Mouse (Mus musculus) hindbrain, embryonic 14.5 days (tissue): ENCODE results near the gene Rsrp1. TPM values are rescaled to one million over a fixed set of nuclear protein-coding genes. Genes with fewer than 3 reads are reported as not detected.

ENCODE experiments used
- ATAC-seq: fragments of 200-750 bp; cut with Nextera tagmentation; 2 replicates; pipeline ENCODE4 v1.8.0; 2017; ENCODE audit warnings: moderate number of reproducible peaks, mild to moderate bottlenecking, moderate TSS enrichment, moderate library complexity; ENCODE audit not compliant: low FRiP score
- DNase-seq: peaks from one replicate; pipeline ENCODE4 v3.0.0-alpha.2; 2015; ENCODE audit warnings: low spot score
- H3K27ac ChIP-seq: fragments of 300-500 bp; sonication (generic); 2 replicates; pipeline ENCODE4 v1.5.1; 2014; ENCODE audit warnings: mild to moderate bottlenecking, moderate library complexity
- H3K27me3 ChIP-seq: fragments of 300-500 bp; sonication (generic); 2 replicates; pipeline ENCODE4 v1.6.1; 2014; ENCODE audit warnings: mild to moderate bottlenecking, low read length, mixed read lengths; ENCODE audit not compliant: control insufficient read depth, insufficient read depth
- H3K36me3 ChIP-seq: fragments of 300-500 bp; sonication (generic); replicated peaks from 2 replicates; pipeline ENCODE4 v1.6.1; 2014; ENCODE audit not compliant: control insufficient read depth, insufficient read depth
- H3K4me1 ChIP-seq: fragments of 300-500 bp; sonication (generic); replicated peaks from 2 replicates; pipeline ENCODE4 v1.6.1; 2014; ENCODE audit warnings: antibody characterized with exemption, low read length, mixed read lengths; ENCODE audit not compliant: control insufficient read depth, insufficient read depth
- H3K4me2 ChIP-seq: fragments of 300-500 bp; sonication (generic); replicated peaks from 2 replicates; pipeline ENCODE4 v1.6.1; 2014; ENCODE audit warnings: mild to moderate bottlenecking, moderate library complexity
- H3K4me3 ChIP-seq: fragments of 300-500 bp; sonication (generic); replicated peaks from 2 replicates; pipeline ENCODE4 v1.5.1; 2014; ENCODE audit warnings: mild to moderate bottlenecking, low read length
- H3K9ac ChIP-seq: fragments of 300-500 bp; sonication (generic); 2 replicates; pipeline ENCODE4 v1.6.1; 2014
- H3K9me3 ChIP-seq: fragments of 300-500 bp; sonication (generic); 2 replicates; pipeline ENCODE4 v1.6.1; 2016; ENCODE audit warnings: low read length; ENCODE audit not compliant: control insufficient read depth
- WGBS: fragments of 180-500 bp; shearing (Covaris S2); extraction: QIAGEN DNeasy Blood & Tissue Kit; methylation state at CpG from one replicate; pipeline ENCODE4 v1.1.7; 2014; 5-methylcytosine and 5-hydroxymethylcytosine counted together
- polyA plus RNA-seq: library from polyadenylated mRNA; unstranded; fragments of >200 nt; fragmentation: Nextera tagmentation; extraction: Ambion mirVana; gene quantifications from 2 replicates; pipeline ENCODE4 v1.2.1, GENCODE M21; 2014

Rsrp1 gene
- 405 and 417 TPM in 2 replicates for polyA plus RNA-seq

GRCm38 (mm10) chr4:134923258-134924018 lies at the start of gene Rsrp1:
Rsrp1 (plus strand) TSS chr4:134923592.
- Histone ChIP-seq H3K4me2 (peak within 1 kb of the TSS; percentile 97), H3K36me3 (peaks cover 41% of the 10 kb centered on the region), H3K4me3 (peak within 1 kb of the TSS; percentile 100), H3K9me3 (no peaks in the 10 kb centered on the region), H3K27me3 (no peaks in the 10 kb centered on the region), H3K9ac (peak within 1 kb of the TSS; percentile 97), H3K4me1 (peaks cover 26% of the 10 kb centered on the region), H3K27ac (peak within 1 kb of the TSS; percentile 95)
- ATAC-seq (peak; percentile 96), DNase-seq (peak; percentile 98)
- WGBS = under 1% methylated on average over 64 of the region's 64 CpGs

GRCm38 (mm10) chr4:134876171-134876570 lies 47.2 kb upstream of the Rsrp1 start:
- WGBS = 83% methylated on average over 9 of the region's 9 CpGs
- H3K27me3 ChIP-seq = no peaks in the 10 kb centered on the region
- H3K4me1 ChIP-seq = 0 out of 2 replicates have a peak, but pooled peaks cover 4% of the 10 kb centered on the region
- H3K9ac ChIP-seq = no peak overlapping the region
- no peak overlapping the region for H3K4me3 ChIP-seq
- no peak overlapping the region for H3K27ac ChIP-seq
- H3K36me3 ChIP-seq = no peaks in the 10 kb centered on the region
- no peaks in the 10 kb centered on the region for H3K9me3 ChIP-seq
- no peak for DNase-seq
- H3K4me2 ChIP-seq = no peak overlapping the region
- no peak for ATAC-seq

GRCm38 (mm10) chr4:134879410-134879981 lies 43.9 kb upstream of the Rsrp1 start:
- H3K9me3 ChIP-seq = no peaks in the 10 kb centered on the region
- DNase-seq (peak; percentile 78), ATAC-seq (no peak)
- 1% methylated on average over 17 of the region's 17 CpGs for WGBS
- H3K4me1 ChIP-seq = 0 out of 2 replicates have a peak, but pooled peaks cover 4% of the 10 kb centered on the region
- H3K9ac ChIP-seq = peak overlapping the region; percentile 38
- no peaks in the 10 kb centered on the region for H3K27me3 ChIP-seq
- peak overlapping the region; percentile 51 for H3K4me2 ChIP-seq
- H3K36me3 ChIP-seq = no peaks in the 10 kb centered on the region
- no peak overlapping the region for H3K27ac ChIP-seq
- H3K4me3 ChIP-seq = peak overlapping the region; percentile 20

- Histone ChIP-seq H3K4me1 (0 out of 2 replicates have a peak, but pooled peaks cover 4% of the 10 kb centered on the region), H3K9ac (peak overlapping the region; percentile 38; the same call in 1 of the 2 replicates), H3K27ac (no peak overlapping the region), H3K4me3 (peak overlapping the region; percentile 20; the same call in 1 of the 2 replicates), H3K9me3 (no peaks in the 10 kb centered on the region), H3K4me2 (peak overlapping the region; percentile 51), H3K36me3 (no peaks in the 10 kb centered on the region), H3K27me3 (no peaks in the 10 kb centered on the region)
- no peak for ATAC-seq
- 34% methylated on average over 6 of the region's 6 CpGs for WGBS
- DNase-seq = no peak
Observed at GRCm38 (mm10) chr4:134880041-134880440, 43.4 kb upstream of the Rsrp1 start.

GRCm38 (mm10) chr4:134883266-134883665 lies 40.1 kb upstream of the Rsrp1 start:
- WGBS = 41% methylated on average over 7 of the region's 7 CpGs
- no peak for ATAC-seq
- no peaks in the 10 kb centered on the region for H3K36me3 ChIP-seq
- 0 out of 2 replicates have a peak, but pooled peaks cover 4% of the 10 kb centered on the region for H3K4me1 ChIP-seq
- no peaks in the 10 kb centered on the region for H3K9me3 ChIP-seq
- no peak overlapping the region for H3K9ac ChIP-seq
- no peak overlapping the region for H3K4me2 ChIP-seq
- H3K27me3 ChIP-seq = no peaks in the 10 kb centered on the region
- H3K27ac ChIP-seq = no peak overlapping the region
- no peak for DNase-seq
- H3K4me3 ChIP-seq = no peak overlapping the region

- Histone ChIP-seq H3K9me3 (no peaks in the 10 kb centered on the region), H3K27me3 (no peaks in the 10 kb centered on the region), H3K36me3 (no peaks in the 10 kb centered on the region), H3K9ac (no peak overlapping the region), H3K27ac (no peak overlapping the region), H3K4me1 (0 out of 2 replicates have a peak, but pooled peaks cover 4% of the 10 kb centered on the region), H3K4me2 (no peak overlapping the region), H3K4me3 (no peak overlapping the region)
- 89% methylated on average over 10 of the region's 10 CpGs for WGBS
- DNase-seq = no peak
- no peak for ATAC-seq
Observed at GRCm38 (mm10) chr4:134883808-134884207, 39.6 kb upstream of the Rsrp1 start.

- no peak overlapping the region for H3K27ac ChIP-seq
- ATAC-seq = no peak
- H3K9ac ChIP-seq = no peak overlapping the region
- no peak for DNase-seq
- H3K4me3 ChIP-seq = no peak overlapping the region
- H3K4me1 ChIP-seq = 0 out of 2 replicates have a peak, but pooled peaks cover 4% of the 10 kb centered on the region
- 96% methylated on average over 4 of the region's 4 CpGs for WGBS
- no peaks in the 10 kb centered on the region for H3K9me3 ChIP-seq
- H3K27me3 ChIP-seq = no peaks in the 10 kb centered on the region
- no peaks in the 10 kb centered on the region for H3K36me3 ChIP-seq
- no peak overlapping the region for H3K4me2 ChIP-seq
Observed at GRCm38 (mm10) chr4:134884364-134884763, 39.0 kb upstream of the Rsrp1 start.

- Histone ChIP-seq H3K9me3 (no peaks in the 10 kb centered on the region), H3K4me2 (no peak overlapping the region), H3K36me3 (peaks cover 22% of the 10 kb centered on the region), H3K4me1 (no peaks in the 10 kb centered on the region), H3K9ac (no peak overlapping the region), H3K27ac (no peak overlapping the region), H3K27me3 (no peaks in the 10 kb centered on the region), H3K4me3 (no peak overlapping the region)
- DNase-seq (no peak), ATAC-seq (no peak)
- WGBS = 82% methylated on average over 6 of the region's 6 CpGs
Observed at GRCm38 (mm10) chr4:134892096-134892495, 31.3 kb upstream of the Rsrp1 start.

- DNase-seq (no peak), ATAC-seq (no peak)
- no peaks in the 10 kb centered on the region for H3K4me1 ChIP-seq
- peaks cover 71% of the 10 kb centered on the region for H3K36me3 ChIP-seq
- H3K4me2 ChIP-seq = no peak overlapping the region
- H3K9me3 ChIP-seq = no peaks in the 10 kb centered on the region
- H3K9ac ChIP-seq = no peak overlapping the region
- no peak overlapping the region for H3K27ac ChIP-seq
- H3K4me3 ChIP-seq = no peak overlapping the region
- no peaks in the 10 kb centered on the region for H3K27me3 ChIP-seq
- WGBS = 83% methylated on average over 6 of the region's 6 CpGs
Observed at GRCm38 (mm10) chr4:134897256-134897655, 26.1 kb upstream of the Rsrp1 start.
